Mouse (Mus musculus) small intestine, adult 2 months (tissue): ENCODE results near the gene Tmc1.

ENCODE experiments used
- CTCF ChIP-seq: fragments of 200-500 bp; IDR thresholded peaks from 2 replicates; pipeline ENCODE4 v1.5.1; 2012; ENCODE audit warnings: low read depth, mild to moderate bottlenecking, control low read depth, inconsistent platforms, low read length, moderate library complexity, mixed read lengths; ENCODE audit not compliant: insufficient replicate concordance, insufficient read length; ENCODE audit errors: extremely low read depth
- POLR2A ChIP-seq: fragments of 200-500 bp; IDR thresholded peaks from 2 replicates; pipeline ENCODE4 v1.6.1; 2012; ENCODE audit warnings: low read depth, mild to moderate bottlenecking, control low read depth, inconsistent platforms, low read length, moderate library complexity

GRCm38 (mm10) chr19:20910356-20910755 is 43.6 kb downstream of the Tmc1 start:
- TF ChIP-seq POLR2A (no peak), CTCF (no peak)
